Mouse (Mus musculus) heart, embryonic 15.5 days (tissue): ENCODE measurements around the gene Rae1. TPM values are rescaled to one million over a fixed set of nuclear protein-coding genes. Genes with fewer than 3 reads are reported as not detected.
A peak's percentile ranks its signal among the peaks of the same experiment; 100 is the strongest.

ENCODE experiments used
- ATAC-seq: fragments of 200-750 bp; cut with Nextera tagmentation; replicated peaks from 2 replicates; pipeline ENCODE4 v1.8.0; 2017; ENCODE audit warnings: low read depth, moderate TSS enrichment; ENCODE audit not compliant: insufficient number of reproducible peaks, insufficient read depth, low FRiP score
- H3K27ac ChIP-seq: fragments of 300-500 bp; sonication (generic); 2 replicates; pipeline ENCODE4 v1.5.1; 2015; ENCODE audit warnings: mild to moderate bottlenecking, inconsistent platforms
- H3K27me3 ChIP-seq: fragments of 300-500 bp; sonication (generic); 2 replicates; pipeline ENCODE4 v1.6.1; 2015; ENCODE audit warnings: inconsistent platforms
- H3K36me3 ChIP-seq: fragments of 300-500 bp; sonication (generic); 2 replicates; pipeline ENCODE4 v1.6.1; 2015; ENCODE audit warnings: mild to moderate bottlenecking, inconsistent platforms
- H3K4me1 ChIP-seq: fragments of 300-500 bp; sonication (generic); replicated peaks from 2 replicates; pipeline ENCODE4 v1.6.1; 2015; ENCODE audit warnings: inconsistent platforms
- H3K4me2 ChIP-seq: fragments of 300-500 bp; sonication (generic); 2 replicates; pipeline ENCODE4 v1.6.1; 2015; ENCODE audit warnings: inconsistent platforms, mild to moderate bottlenecking, moderate library complexity
- H3K4me3 ChIP-seq: fragments of 300-500 bp; sonication (generic); 2 replicates; pipeline ENCODE4 v1.5.1; 2015; ENCODE audit warnings: mild to moderate bottlenecking, inconsistent platforms
- H3K9ac ChIP-seq: fragments of 300-500 bp; sonication (generic); 2 replicates; pipeline ENCODE4 v1.6.1; 2015; ENCODE audit warnings: mild to moderate bottlenecking, inconsistent platforms
- H3K9me3 ChIP-seq: fragments of 300-500 bp; sonication (generic); replicated peaks from 2 replicates; pipeline ENCODE4 v1.6.1; 2016; ENCODE audit warnings: inconsistent platforms
- WGBS: fragments of 180-500 bp; shearing (Covaris S2); methylation state at CpG from one replicate; pipeline ENCODE4 v1.1.7; 2015; ENCODE audit warnings: mixed read lengths; 5-methylcytosine and 5-hydroxymethylcytosine counted together
- polyA plus RNA-seq: library from polyadenylated mRNA; unstranded; fragments of >200 nt; fragmentation: Nextera tagmentation; extraction: Ambion mirVana; gene quantifications from 2 replicates; pipeline ENCODE4 v1.2.1, GENCODE M21; 2015

The Rae1 gene
- polyA plus RNA-seq, 1 experiment from 2014 or later, result 84.8 TPM

- H3K4me1 ChIP-seq, result peaks cover 83% of the 10 kb centered on the region
- peak overlapping the region; percentile 77 for H3K4me2 ChIP-seq
- H3K27me3 ChIP-seq, result no peaks in the 10 kb centered on the region
- ATAC-seq, result 0 out of 2 replicates have a peak, but pooled peaks have one; percentile 5
- no peak overlapping the region for H3K4me3 ChIP-seq
- no peaks in the 10 kb centered on the region for H3K9me3 ChIP-seq
- peak overlapping the region; percentile 34 for H3K9ac ChIP-seq
- peaks cover 35% of the 10 kb centered on the region for H3K36me3 ChIP-seq
- WGBS, result 46% methylated on average over 4 of the region's 4 CpGs
- H3K27ac ChIP-seq, result peak overlapping the region; percentile 52
Measured at GRCm38 (mm10) chr2:173027824-173028495, 28.0 kb downstream of the Rae1 start.

GRCm38 (mm10) chr2:173028508-173029031 lies 28.7 kb downstream of the Rae1 start:
- peak overlapping the region; percentile 77 for H3K4me2 ChIP-seq
- whole genome bisulfite sequencing, result 81% methylated on average over 3 of the region's 3 CpGs
- no peak overlapping the region for H3K4me3 ChIP-seq
- no peak for ATAC-seq
- H3K9me3 ChIP-seq, result no peaks in the 10 kb centered on the region
- no peaks in the 10 kb centered on the region for H3K27me3 ChIP-seq
- no peak overlapping the region for H3K9ac ChIP-seq
- peaks cover 41% of the 10 kb centered on the region for H3K36me3 ChIP-seq
- peak overlapping the region; percentile 52; the same call in 1 of the 2 replicates for H3K27ac ChIP-seq
- H3K4me1 ChIP-seq, result peaks cover 84% of the 10 kb centered on the region

GRCm38 (mm10) chr2:173030591-173031338 lies 30.8 kb downstream of the Rae1 start:
- Histone ChIP-seq H3K9me3 (no peaks in the 10 kb centered on the region), H3K9ac (no peak overlapping the region), H3K4me3 (no peak overlapping the region), H3K27me3 (no peaks in the 10 kb centered on the region), H3K36me3 (peaks cover 50% of the 10 kb centered on the region), H3K4me2 (no peak overlapping the region), H3K27ac (peak overlapping the region; percentile 8; the same call in 1 of the 2 replicates), H3K4me1 (peaks cover 80% of the 10 kb centered on the region)
- no peak for ATAC-seq
- 49% methylated on average over 12 of the region's 12 CpGs for WGBS

- Histone ChIP-seq H3K4me3 (no peak overlapping the region), H3K36me3 (peaks cover 42% of the 10 kb centered on the region), H3K4me1 (peaks cover 58% of the 10 kb centered on the region), H3K9ac (no peak overlapping the region), H3K27me3 (no peaks in the 10 kb centered on the region), H3K27ac (no peak overlapping the region), H3K9me3 (no peaks in the 10 kb centered on the region), H3K4me2 (no peak overlapping the region)
- WGBS, result 92% methylated on average over 13 of the region's 13 CpGs
- ATAC-seq, result no peak
Measured at GRCm38 (mm10) chr2:173033531-173033930, 33.6 kb downstream of the Rae1 start.

- no peak overlapping the region for H3K4me3 ChIP-seq
- no peak overlapping the region for H3K9ac ChIP-seq
- H3K9me3 ChIP-seq, result no peaks in the 10 kb centered on the region
- ATAC-seq, result no peak
- WGBS, result 22% methylated on average over 4 of the region's 4 CpGs
- no peak overlapping the region for H3K27ac ChIP-seq
- peaks cover 44% of the 10 kb centered on the region for H3K4me1 ChIP-seq
- H3K36me3 ChIP-seq, result peaks cover 40% of the 10 kb centered on the region
- H3K27me3 ChIP-seq, result no peaks in the 10 kb centered on the region
- H3K4me2 ChIP-seq, result no peak overlapping the region
Measured at GRCm38 (mm10) chr2:173034998-173035397, 35.1 kb downstream of the Rae1 start.

GRCm38 (mm10) chr2:173035653-173036052 lies 35.7 kb downstream of the Rae1 start:
- no peak overlapping the region for H3K4me3 ChIP-seq
- no peak overlapping the region for H3K9ac ChIP-seq
- peaks cover 38% of the 10 kb centered on the region for H3K36me3 ChIP-seq
- WGBS, result 87% methylated on average over 5 of the region's 5 CpGs
- no peak overlapping the region for H3K27ac ChIP-seq
- ATAC-seq, result no peak
- H3K4me2 ChIP-seq, result no peak overlapping the region
- H3K9me3 ChIP-seq, result no peaks in the 10 kb centered on the region
- H3K4me1 ChIP-seq, result peaks cover 38% of the 10 kb centered on the region
- no peaks in the 10 kb centered on the region for H3K27me3 ChIP-seq

- no peak for ATAC-seq
- Histone ChIP-seq H3K4me1 (peaks cover 34% of the 10 kb centered on the region), H3K36me3 (peaks cover 38% of the 10 kb centered on the region), H3K27me3 (no peaks in the 10 kb centered on the region), H3K4me2 (no peak overlapping the region), H3K4me3 (no peak overlapping the region), H3K9me3 (no peaks in the 10 kb centered on the region), H3K9ac (no peak overlapping the region), H3K27ac (no peak overlapping the region)
- 84% methylated on average over 5 of the region's 5 CpGs for WGBS
Measured at GRCm38 (mm10) chr2:173036055-173036454, 36.1 kb downstream of the Rae1 start.

- Histone ChIP-seq H3K27ac (no peak overlapping the region), H3K9ac (no peak overlapping the region)
Measured at GRCm38 (mm10) chr2:173036611-173037010, 36.7 kb downstream of the Rae1 start.

GRCm38 (mm10) chr2:173037347-173037746 lies 37.4 kb downstream of the Rae1 start:
- Histone ChIP-seq H3K36me3 (peaks cover 26% of the 10 kb centered on the region), H3K27me3 (no peaks in the 10 kb centered on the region), H3K4me1 (peaks cover 30% of the 10 kb centered on the region), H3K9me3 (no peaks in the 10 kb centered on the region), H3K4me3 (no peak overlapping the region), H3K9ac (no peak overlapping the region), H3K27ac (no peak overlapping the region), H3K4me2 (no peak overlapping the region)
- no peak for ATAC-seq
- WGBS, result 68% methylated on average over 5 of the region's 5 CpGs

More at GRCm38 (mm10) chr2:173036611-173037010, 36.7 kb downstream of the Rae1 start:
- Histone ChIP-seq H3K4me2 (no peak overlapping the region), H3K4me1 (peaks cover 29% of the 10 kb centered on the region), H3K36me3 (peaks cover 33% of the 10 kb centered on the region), H3K27me3 (no peaks in the 10 kb centered on the region), H3K9me3 (no peaks in the 10 kb centered on the region), H3K4me3 (no peak overlapping the region)
- 52% methylated on average over 4 of the region's 4 CpGs for WGBS
- ATAC-seq, result no peak

- Histone ChIP-seq H3K27me3 (no peaks in the 10 kb centered on the region), H3K9me3 (no peaks in the 10 kb centered on the region), H3K4me1 (peaks cover 37% of the 10 kb centered on the region), H3K4me3 (no peak overlapping the region), H3K36me3 (peaks cover 19% of the 10 kb centered on the region), H3K4me2 (no peak overlapping the region), H3K27ac (no peak overlapping the region), H3K9ac (no peak overlapping the region)
- WGBS, result 55% methylated on average over 7 of the region's 7 CpGs
- no peak for ATAC-seq
Measured at GRCm38 (mm10) chr2:173037827-173038607, 38.1 kb downstream of the Rae1 start.

- Histone ChIP-seq H3K4me1 (peaks cover 37% of the 10 kb centered on the region), H3K9me3 (no peaks in the 10 kb centered on the region)
- no peak for ATAC-seq
Measured at GRCm38 (mm10) chr2:173039041-173039440, 39.1 kb downstream of the Rae1 start.

More at GRCm38 (mm10) chr2:173039041-173039440, 39.1 kb downstream of the Rae1 start:
- H3K36me3 ChIP-seq, result peaks cover 9% of the 10 kb centered on the region; the same call in 1 of the 2 replicates
- H3K27ac ChIP-seq, result no peak overlapping the region
- no peak overlapping the region for H3K9ac ChIP-seq
- H3K4me2 ChIP-seq, result no peak overlapping the region
- 85% methylated on average over 4 of the region's 4 CpGs for WGBS
- H3K27me3 ChIP-seq, result no peaks in the 10 kb centered on the region
- no peak overlapping the region for H3K4me3 ChIP-seq
